Mouse (Mus musculus) kidney, postnatal 4 days (tissue): ENCODE results near the gene Wdpcp.
A peak's percentile ranks its signal among the peaks of the same experiment; 100 is the strongest.

Source experiments
- DNase-seq, 2 experiments: peaks; one replicate each; pipeline ENCODE4 v3.0.0; 2021; ENCODE audit warnings: mixed read lengths in 2 of 2

Gene Wdpcp

GRCm38 (mm10) chr11:21570109-21570474 is 1.9 kb upstream of the Wdpcp start:
- DNase-seq = no peak

GRCm38 (mm10) chr11:21570973-21571372 is 1.1 kb upstream of the Wdpcp start:
- peak in 1 of 2 experiments; percentile 26 for DNase-seq

GRCm38 (mm10) chr11:21581472-21581871 is 9.4 kb downstream of the Wdpcp start:
- no peak for DNase-seq

GRCm38 (mm10) chr11:21583286-21583685 is 11.3 kb downstream of the Wdpcp start:
- no peak for DNase-seq

- DNase-seq = no peak
Observed at GRCm38 (mm10) chr11:21602497-21602896, 30.5 kb downstream of the Wdpcp start.

GRCm38 (mm10) chr11:21615915-21616314 is 43.9 kb downstream of the Wdpcp start:
- DNase-seq = no peak

- DNase-seq = no peak
Observed at GRCm38 (mm10) chr11:21634171-21634907, 62.3 kb downstream of the Wdpcp start.

GRCm38 (mm10) chr11:21638341-21638740 is 66.3 kb downstream of the Wdpcp start:
- peak in 1 of 2 experiments; percentile 4 for DNase-seq

GRCm38 (mm10) chr11:21639534-21639933 is 67.5 kb downstream of the Wdpcp start:
- peak; percentile 39 to 42 for DNase-seq

GRCm38 (mm10) chr11:21644231-21644630 is 72.2 kb downstream of the Wdpcp start:
- no peak for DNase-seq

- no peak for DNase-seq
Observed at GRCm38 (mm10) chr11:21646136-21646535, 74.1 kb downstream of the Wdpcp start.

GRCm38 (mm10) chr11:21658985-21659384 is 87.0 kb downstream of the Wdpcp start:
- peak; percentile 18 to 37 for DNase-seq

- no peak for DNase-seq
Observed at GRCm38 (mm10) chr11:21677034-21677433, 105.0 kb downstream of the Wdpcp start.

- DNase-seq = no peak
Observed at GRCm38 (mm10) chr11:21688441-21688840, 116.4 kb downstream of the Wdpcp start.

- peak in 1 of 2 experiments; percentile 5 for DNase-seq
Observed at GRCm38 (mm10) chr11:21690730-21691129, 118.7 kb downstream of the Wdpcp start.

GRCm38 (mm10) chr11:21694087-21694486 is 122.1 kb downstream of the Wdpcp start:
- DNase-seq = no peak

GRCm38 (mm10) chr11:21697642-21698041 is 125.6 kb downstream of the Wdpcp start:
- DNase-seq = no peak

- DNase-seq = no peak
Observed at GRCm38 (mm10) chr11:21713508-21713907, 141.5 kb downstream of the Wdpcp start.

- DNase-seq = no peak
Observed at GRCm38 (mm10) chr11:21714065-21714464, 142.0 kb downstream of the Wdpcp start.

- DNase-seq = no peak
Observed at GRCm38 (mm10) chr11:21726329-21726728, 154.3 kb downstream of the Wdpcp start.

GRCm38 (mm10) chr11:21729056-21729455 is 157.0 kb downstream of the Wdpcp start:
- no peak for DNase-seq

GRCm38 (mm10) chr11:21729961-21730360 is 157.9 kb downstream of the Wdpcp start:
- DNase-seq = no peak

GRCm38 (mm10) chr11:21735272-21735671 is 163.2 kb downstream of the Wdpcp start:
- DNase-seq = no peak

GRCm38 (mm10) chr11:21749487-21749886 is 177.5 kb downstream of the Wdpcp start:
- DNase-seq = no peak

GRCm38 (mm10) chr11:21763201-21763600 is 191.2 kb downstream of the Wdpcp start:
- DNase-seq = no peak
